ENCODE assay signal across 7 mouse cellular contexts in genomic region chr3:52101401-52101976, GRCm38 (mm10). TPM values are rescaled to one million over a fixed set of nuclear protein-coding genes. Genes with fewer than 3 reads are reported as not detected.
A peak's percentile ranks its signal among the peaks of the same experiment; 100 is the strongest.
DNase-seq lines count a peak whose midpoint lies in the region; ATAC-seq and TF ChIP-seq lines count a peak whose summit lies in the region.

No protein-coding gene starts in this region.

- peak overlapping the region; percentile 94 for H3ac ChIP-seq in myocyte (ENCODE audit: control insufficient read depth, insufficient read length)

- no peak for DNase-seq in lung, postnatal 0 days (ENCODE audit: low spot score)
- DNase-seq in lung, postnatal 10 days = no peak
- no peak for DNase-seq in kidney, postnatal 0 days (ENCODE audit: low spot score)
- no peak for DNase-seq in gastrocnemius, postnatal 25 days
- DNase-seq in gastrocnemius, postnatal 14 days = no peak

- H3K4me3 ChIP-seq in lung, postnatal 0 days (ENCODE audit: low read depth, low read length) = peak overlapping the region; percentile 66
- peak overlapping the region; percentile 67 for H3K4me3 ChIP-seq in embryonic fibroblast, embryonic 13.5 days (ENCODE audit: insufficient read depth, low read length)
- peak overlapping the region; percentile 81 for H3K4me3 ChIP-seq in kidney, postnatal 0 days (replicated peaks; ENCODE audit: low read depth, low read length)
- H3K4me3 ChIP-seq in myocyte = peak overlapping the region; percentile 97

- TF ChIP-seq CTCF in lung, postnatal 0 days (IDR thresholded peaks at IDR 0.05) = no peak
- TF ChIP-seq CTCF in embryonic fibroblast, embryonic 13.5 days (IDR thresholded peaks at IDR 0.05; ENCODE audit: borderline replicate concordance, insufficient read depth, low read length) = no peak
- TF ChIP-seq CTCF in kidney, postnatal 0 days (IDR thresholded peaks at IDR 0.05; ENCODE audit: low read depth) = no peak

- peak; percentile 48; the same call in 1 of the 2 replicates for TF ChIP-seq POLR2A in embryonic fibroblast, embryonic 13.5 days (IDR thresholded peaks at IDR 0.05; ENCODE audit: low read depth, low read length)
- no peak for TF ChIP-seq POLR2A in myocyte (IDR thresholded peaks at IDR 0.05; ENCODE audit: insufficient read length, low read depth)

- 0 out of 2 replicates have a peak, but pooled peaks have one; percentile 14 for TF ChIP-seq EP300 in lung, postnatal 0 days (IDR thresholded peaks at IDR 0.05)

- under 1% methylated on average over 14 of the region's 14 CpGs for WGBS in lung, postnatal 0 days
- WGBS in kidney, postnatal 0 days = 1% methylated on average over 14 of the region's 14 CpGs

- H3K4me2 ChIP-seq in lung, postnatal 0 days (replicated peaks; ENCODE audit: low read depth, low read length) = peak overlapping the region; percentile 80
- H3K4me2 ChIP-seq in kidney, postnatal 0 days (ENCODE audit: low read length) = peak overlapping the region; percentile 80
- H3K4me2 ChIP-seq in myocyte (ENCODE audit: low read depth) = peak overlapping the region; percentile 99

- ATAC-seq in lung, postnatal 0 days = peak; percentile 0; the same call in 1 of the 2 replicates
- ATAC-seq in kidney, postnatal 0 days (replicated peaks; ENCODE audit: low FRiP score, low read depth) = no peak; the same call in 1 of the 2 replicates

- H3K9me3 ChIP-seq in lung, postnatal 0 days (ENCODE audit: low read length) = no peaks in the 10 kb centered on the region
- H3K9me3 ChIP-seq in kidney, postnatal 0 days (replicated peaks; ENCODE audit: low read length) = no peaks in the 10 kb centered on the region

- no peaks in the 10 kb centered on the region for H3K36me3 ChIP-seq in lung, postnatal 0 days (ENCODE audit: insufficient read depth, low read length)
- no peaks in the 10 kb centered on the region for H3K36me3 ChIP-seq in kidney, postnatal 0 days (ENCODE audit: insufficient read depth, low read length)
- H3K36me3 ChIP-seq in myocyte (ENCODE audit: control insufficient read depth, insufficient read depth) = no peaks in the 10 kb centered on the region

- H3K27ac ChIP-seq in lung, postnatal 0 days (ENCODE audit: low read length) = peak overlapping the region; percentile 88
- peak overlapping the region; percentile 72 for H3K27ac ChIP-seq in embryonic fibroblast, embryonic 13.5 days (ENCODE audit: insufficient read depth, low read length)
- peak overlapping the region; percentile 98 for H3K27ac ChIP-seq in kidney, postnatal 0 days

- peaks cover 6% of the 10 kb centered on the region; the same call in 1 of the 2 replicates for H3K4me1 ChIP-seq in lung, postnatal 0 days (ENCODE audit: insufficient read depth, low read depth, low read length)
- H3K4me1 ChIP-seq in embryonic fibroblast, embryonic 13.5 days (ENCODE audit: control insufficient read depth, insufficient read depth, low read length) = no peaks in the 10 kb centered on the region
- H3K4me1 ChIP-seq in kidney, postnatal 0 days (replicated peaks; ENCODE audit: insufficient read depth, low read length) = no peaks in the 10 kb centered on the region; the same call in 1 of the 2 replicates

- peak overlapping the region; percentile 66; the same call in 1 of the 2 replicates for H3K9ac ChIP-seq in lung, postnatal 0 days (replicated peaks; ENCODE audit: low read depth)
- peak overlapping the region; percentile 89 for H3K9ac ChIP-seq in kidney, postnatal 0 days (ENCODE audit: low read depth, low read length)

- no peaks in the 10 kb centered on the region for H3K27me3 ChIP-seq in lung, postnatal 0 days (replicated peaks; ENCODE audit: insufficient read depth, low read length)
- H3K27me3 ChIP-seq in kidney, postnatal 0 days (ENCODE audit: insufficient read depth, low read length) = no peaks in the 10 kb centered on the region
- no peaks in the 10 kb centered on the region for H3K27me3 ChIP-seq in myocyte (ENCODE audit: control insufficient read depth, insufficient read depth, insufficient read length)

- intact Hi-C loops in gastrocnemius, postnatal 14 days (cut with DNase I; ENCODE audit: low total_unique reads) = no loop called here

- peaks cover 55% of the 10 kb centered on the region for H3K79me2 ChIP-seq in myocyte (ENCODE audit: control insufficient read depth, insufficient read depth)

TF ChIP-seq in myocyte, 11 proteins besides CTCF, POLR2A, EP300 and RAD21:
- TF ChIP-seq TCF3 (IDR thresholded peaks at IDR 0.05; ENCODE audit: insufficient read length, low read depth) (no peak), USF1 (IDR thresholded peaks at IDR 0.05; ENCODE audit: low read depth) (no peak), MYOG (IDR thresholded peaks at IDR 0.05; ENCODE audit: control insufficient read depth in 1 of 3, insufficient read depth in 1 of 3, insufficient read length in 2 of 3, low read depth in 2 of 3) (no peak), REST (IDR thresholded peaks at IDR 0.05; ENCODE audit: insufficient read depth, insufficient read length) (no peak)

RNA-seq across cellular contexts. Expression of gene Maml3, which starts 3.4 kb away (rescaled TPM):
- polyA plus RNA-seq in lung, postnatal 0 days (2015; fragmentation: Nextera tagmentation; extraction: Ambion mirVana) = 5.6 and 7.2 TPM in 2 replicates
- polyA plus RNA-seq in embryonic fibroblast, embryonic 13.5 days (2011; ENCODE audit: insufficient read length, low read depth, missing spikeins) = 1.8 and 2.2 TPM in 2 replicates
- 5.4 and 5.7 TPM in 2 replicates for polyA plus RNA-seq in kidney, postnatal 0 days (2015; fragmentation: Nextera tagmentation; extraction: Ambion mirVana)
- 3.1 TPM for polyA plus RNA-seq in myocyte (2012; fragmentation: generic; extraction: Trizol)
- total RNA-seq in gastrocnemius, postnatal 25 days (2021) = 1 to 10 TPM; 2.4 to 2.5 TPM
- total RNA-seq in gastrocnemius, postnatal 14 days (2021) = 1 to 10 TPM; 3.3 to 3.5 TPM
